7 mouse cellular contexts compared by ENCODE assay signal in the genomic region with DNA sequence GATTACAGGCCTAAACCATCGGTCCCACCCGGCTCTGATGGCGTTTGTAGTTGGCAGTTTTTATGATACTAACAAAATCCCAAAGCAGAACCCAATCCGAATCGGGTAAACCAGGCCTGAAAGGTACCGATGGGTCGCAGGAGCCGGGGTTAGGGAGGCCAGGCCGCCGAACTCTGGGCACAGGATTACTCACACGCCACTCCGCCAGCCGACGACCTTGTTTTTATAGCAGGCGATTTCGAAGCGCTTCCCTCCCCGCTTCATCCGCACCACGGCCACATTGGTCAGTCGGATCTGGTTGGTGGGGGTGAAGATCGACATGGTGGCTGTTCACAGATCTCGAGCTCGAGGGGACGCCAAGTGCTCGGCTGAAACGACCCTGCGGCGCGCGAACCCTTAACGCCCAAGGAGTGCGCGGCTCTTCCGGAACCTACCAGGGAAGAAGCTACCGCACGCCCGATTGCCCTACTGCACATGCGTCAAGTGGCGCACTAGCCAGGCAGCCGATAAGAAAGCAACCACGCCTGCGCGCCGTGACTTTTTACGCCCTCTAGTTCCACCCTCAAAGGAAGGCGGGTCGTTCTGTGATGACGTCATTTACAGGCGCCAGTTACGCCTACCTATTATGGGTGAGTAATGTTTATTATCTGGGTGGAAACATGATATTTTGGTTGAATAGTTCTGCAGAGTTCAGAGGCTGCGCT. TPM values are rescaled to one million over a fixed set of nuclear protein-coding genes. Genes with fewer than 3 reads are reported as not detected.
A peak's percentile ranks its signal among the peaks of the same experiment; 100 is the strongest.
DNase-seq lines count a peak whose midpoint lies in the region; ATAC-seq lines count a peak whose summit lies in the region.

A gene (minus strand): TSS at position 514 of the 704 bp plus-strand sequence.
A gene (plus strand): TSS at position 603 of the 704 bp plus-strand sequence.

- no peaks in the 10 kb centered on the region for H3K9me3 ChIP-seq in embryonic facial prominence, embryonic 11.5 days (replicated peaks; ENCODE audit: control insufficient read depth, low read length)
- H3K9me3 ChIP-seq in limb, embryonic 10.5 days (replicated peaks) = no peaks in the 10 kb centered on the region
- no peaks in the 10 kb centered on the region for H3K9me3 ChIP-seq in midbrain, embryonic 13.5 days

- H3K4me2 ChIP-seq in embryonic facial prominence, embryonic 11.5 days (ENCODE audit: low read depth, low read length) = peak within 1 kb of the TSS; percentile 58
- peak within 1 kb of the TSS; percentile 81 for H3K4me2 ChIP-seq in midbrain, embryonic 13.5 days (replicated peaks)

- H3K36me3 ChIP-seq in embryonic facial prominence, embryonic 11.5 days (replicated peaks; ENCODE audit: control insufficient read depth, insufficient read depth, low read depth, low read length) = no peaks in the 10 kb centered on the region; the same call in 1 of the 2 replicates
- H3K36me3 ChIP-seq in limb, embryonic 10.5 days = peaks cover 50% of the 10 kb centered on the region
- H3K36me3 ChIP-seq in midbrain, embryonic 13.5 days = peaks cover 35% of the 10 kb centered on the region

- no peaks in the 10 kb centered on the region for H3K4me1 ChIP-seq in embryonic facial prominence, embryonic 11.5 days (ENCODE audit: control insufficient read depth, insufficient read depth, low read length)
- peaks cover 23% of the 10 kb centered on the region for H3K4me1 ChIP-seq in limb, embryonic 10.5 days
- H3K4me1 ChIP-seq in midbrain, embryonic 13.5 days (replicated peaks) = peaks cover 32% of the 10 kb centered on the region

- H3K27ac ChIP-seq in embryonic facial prominence, embryonic 11.5 days (replicated peaks; ENCODE audit: low read depth, low read length) = no peak within 1 kb of the TSS; the same call in 1 of the 2 replicates
- H3K27ac ChIP-seq in limb, embryonic 10.5 days = peak within 1 kb of the TSS; percentile 86
- H3K27ac ChIP-seq in midbrain, embryonic 13.5 days = peak within 1 kb of the TSS; percentile 80

- DNase-seq in adrenal gland, postnatal 14 days = peak; percentile 99
- peak; percentile 99 for DNase-seq in embryonic facial prominence, embryonic 11.5 days (ENCODE audit: low spot score)
- DNase-seq in kidney, adult 11 months = peak; percentile 98
- DNase-seq in limb, embryonic 10.5 days (ENCODE audit: low spot score) = peak; percentile 96
- peak; percentile 95 for DNase-seq in spleen, adult 12 weeks (ENCODE audit: low spot score)

- peak; percentile 87 for ATAC-seq in embryonic facial prominence, embryonic 11.5 days (replicated peaks; ENCODE audit: insufficient number of reproducible peaks, low FRiP score, low TSS enrichment, low read depth)
- peak; percentile 72 for ATAC-seq in granulocyte monocyte progenitor cell, adult 5-6 weeks (replicated peaks; ENCODE audit: poor library complexity, severe bottlenecking)
- peak; percentile 91 for ATAC-seq in midbrain, embryonic 13.5 days

- WGBS in embryonic facial prominence, embryonic 11.5 days = 0% methylated on average over 52 of the region's 52 CpGs
- under 1% methylated on average over 52 of the region's 52 CpGs for WGBS in limb, embryonic 10.5 days
- under 1% methylated on average over 52 of the region's 52 CpGs for WGBS in midbrain, embryonic 13.5 days

- H3K4me3 ChIP-seq in embryonic facial prominence, embryonic 11.5 days (ENCODE audit: low read depth, low read length) = peak within 1 kb of the TSS; percentile 66
- peak within 1 kb of the TSS; percentile 70 for H3K4me3 ChIP-seq in limb, embryonic 10.5 days
- H3K4me3 ChIP-seq in midbrain, embryonic 13.5 days (replicated peaks) = peak within 1 kb of the TSS; percentile 75

- H3K27me3 ChIP-seq in embryonic facial prominence, embryonic 11.5 days (ENCODE audit: control insufficient read depth, insufficient read depth, low read length) = no peaks in the 10 kb centered on the region
- no peaks in the 10 kb centered on the region for H3K27me3 ChIP-seq in limb, embryonic 10.5 days (ENCODE audit: low read depth, poor library complexity, severe bottlenecking)
- no peaks in the 10 kb centered on the region for H3K27me3 ChIP-seq in midbrain, embryonic 13.5 days

- peak within 1 kb of the TSS; percentile 72 for H3K9ac ChIP-seq in embryonic facial prominence, embryonic 11.5 days (replicated peaks; ENCODE audit: low read length)
- H3K9ac ChIP-seq in midbrain, embryonic 13.5 days (replicated peaks) = peak within 1 kb of the TSS; percentile 83

RNA-seq across cellular contexts. Expression of the first gene that starts in this region (rescaled TPM):
- 77.1 and 87.0 TPM in 2 replicates for total RNA-seq in adrenal gland, postnatal 14 days (2021)
- 65.1 and 68.2 TPM in 2 replicates for polyA plus RNA-seq in embryonic facial prominence, embryonic 11.5 days (2014; fragmentation: Nextera tagmentation; extraction: Ambion mirVana)
- total RNA-seq in granulocyte monocyte progenitor cell, adult 5-6 weeks (2014; fragmentation: Nextera tagmentation) = 47.8 and 52.4 TPM in 2 replicates
- 61.0 and 101 TPM in 2 replicates for total RNA-seq in granulocyte monocyte progenitor cell, adult 5-6 weeks (2017)
- 61.7 and 66.8 TPM in 2 replicates for polyA plus RNA-seq in limb, embryonic 10.5 days (2016; fragmentation: Nextera tagmentation; extraction: Ambion mirVana)
- 61.2 and 63.6 TPM in 2 replicates for polyA plus RNA-seq in midbrain, embryonic 13.5 days (2015; fragmentation: Nextera tagmentation; extraction: Ambion mirVana)

RNA-seq across cellular contexts. Expression of the second gene that starts in this region (rescaled TPM):
- 23.7 and 24.4 TPM in 2 replicates for total RNA-seq in adrenal gland, postnatal 14 days (2021)
- 27.8 and 30.1 TPM in 2 replicates for polyA plus RNA-seq in embryonic facial prominence, embryonic 11.5 days (2014; fragmentation: Nextera tagmentation; extraction: Ambion mirVana)
- 12.0 and 16.7 TPM in 2 replicates for total RNA-seq in granulocyte monocyte progenitor cell, adult 5-6 weeks (2014; fragmentation: Nextera tagmentation)
- total RNA-seq in granulocyte monocyte progenitor cell, adult 5-6 weeks (2017) = 31.9 and 37.4 TPM in 2 replicates
- 31.4 and 34.3 TPM in 2 replicates for polyA plus RNA-seq in limb, embryonic 10.5 days (2016; fragmentation: Nextera tagmentation; extraction: Ambion mirVana)
- polyA plus RNA-seq in midbrain, embryonic 13.5 days (2015; fragmentation: Nextera tagmentation; extraction: Ambion mirVana) = 24.8 and 25.4 TPM in 2 replicates
